Mouse (Mus musculus) left cerebral cortex, postnatal 4 days (tissue): ENCODE measurements around the gene Ciart. TPM values are rescaled to one million over a fixed set of nuclear protein-coding genes. Genes with fewer than 3 reads are reported as not detected.
"Not testable (repeated sequence)": the region's sequence is repeated elsewhere in the genome, so short reads cannot be mapped to it uniquely, and the experiment has no call there.

Experiments used
- DNase-seq: peaks from one replicate; pipeline ENCODE4 v3.0.0-alpha.2; 2022
- intact Hi-C: fragments of 180-260 bp; cut with DNase I; formaldehyde crosslinking; loops from one replicate; pipeline ENCODE4 v1.15.1; 2025
- total RNA-seq, 2 experiments: library from RNA; stranded (reverse); gene quantifications; 2 replicates each; pipeline ENCODE4 v1.2.3; 2021

Ciart gene
- 1 to 10 TPM; 5.6 to 6.9 TPM for total RNA-seq

DNA sequence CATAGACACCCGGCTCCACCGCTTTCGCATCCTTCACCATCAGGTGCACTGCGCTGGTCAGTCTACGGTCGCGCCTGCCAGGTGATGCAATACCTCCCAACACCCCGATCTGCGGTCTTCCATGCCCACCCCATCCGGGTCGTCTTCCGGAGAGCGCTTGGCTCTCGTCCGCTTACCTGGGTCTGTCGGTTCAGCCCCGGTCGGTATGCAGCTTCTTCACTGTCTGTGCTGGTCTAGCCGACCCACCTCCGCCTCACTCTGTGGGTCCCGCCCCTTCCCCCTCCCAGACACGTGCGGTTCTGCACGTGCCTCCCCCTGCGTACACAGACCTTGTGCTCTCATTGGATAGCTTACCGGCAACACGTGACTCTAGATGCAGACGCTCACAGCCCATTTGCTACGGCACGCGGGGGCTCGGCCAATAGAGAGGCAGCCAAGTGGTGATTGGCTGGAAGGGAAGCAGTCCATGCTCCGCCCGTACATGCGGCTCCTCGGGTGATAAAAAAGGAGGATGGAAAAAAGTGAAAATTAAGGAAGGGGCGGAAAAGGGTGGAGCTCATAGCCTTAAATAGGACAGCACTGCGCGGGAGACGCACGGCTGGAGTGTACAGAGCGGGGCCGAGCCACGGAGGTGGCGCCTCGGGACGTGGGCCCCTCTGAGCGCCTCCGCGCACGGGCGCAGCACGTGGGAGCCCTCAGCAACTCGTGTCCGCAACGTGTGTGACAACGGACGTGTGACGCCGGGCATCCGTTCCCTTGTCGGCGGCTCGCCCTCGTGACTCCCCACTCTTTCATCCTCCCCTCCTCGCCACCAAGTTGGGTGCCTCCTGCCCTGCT lies at the start of gene Ciart:
TSS of gene Ciart (minus strand) at position 273 of the 837 bp plus-strand sequence.
- peak; percentile 94 for DNase-seq
- intact Hi-C loops: loop anchor here (1.0 kb wide), 1 partner anchor 25 kb away; no protein-coding TSS in a partner anchor

DNA sequence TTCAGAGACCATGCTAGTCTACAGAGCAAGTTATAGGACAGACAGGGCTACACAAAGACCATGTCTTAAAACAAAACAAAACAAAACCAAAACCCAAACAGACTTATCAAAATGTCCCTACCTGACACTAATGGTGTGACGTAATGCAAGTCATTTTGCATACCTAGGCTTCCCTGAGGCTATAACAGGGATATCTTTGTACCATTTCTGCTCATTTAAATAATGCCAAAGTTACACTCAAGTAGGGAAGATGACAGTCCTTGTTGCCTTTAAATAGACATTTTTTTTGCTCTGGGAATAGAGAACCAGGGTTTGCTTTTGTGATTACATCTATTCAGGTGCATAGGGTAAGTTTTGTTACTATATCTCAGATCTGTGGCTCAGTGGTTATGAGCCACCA lies 49.4 kb upstream of the Ciart start:
- no peak for DNase-seq
- intact Hi-C loops: no loop called here

DNA sequence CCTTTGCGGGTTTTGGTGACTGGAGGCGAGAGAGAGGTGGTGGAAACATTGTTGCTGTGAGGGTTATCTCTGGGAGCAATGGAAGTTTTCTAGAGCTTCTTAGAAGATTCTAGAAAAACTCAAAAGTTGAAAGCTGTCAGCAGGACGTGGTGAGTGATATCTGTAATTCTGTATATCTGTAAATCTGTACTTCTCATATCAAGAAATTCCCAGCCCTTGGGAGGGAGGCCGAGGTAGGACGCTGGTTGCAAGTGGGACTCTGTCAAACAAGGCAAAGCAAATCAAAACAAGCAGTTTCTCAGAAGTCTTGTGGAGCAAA lies 48.4 kb upstream of the Ciart start:
- intact Hi-C loops: no loop called here
- no peak for DNase-seq

DNA sequence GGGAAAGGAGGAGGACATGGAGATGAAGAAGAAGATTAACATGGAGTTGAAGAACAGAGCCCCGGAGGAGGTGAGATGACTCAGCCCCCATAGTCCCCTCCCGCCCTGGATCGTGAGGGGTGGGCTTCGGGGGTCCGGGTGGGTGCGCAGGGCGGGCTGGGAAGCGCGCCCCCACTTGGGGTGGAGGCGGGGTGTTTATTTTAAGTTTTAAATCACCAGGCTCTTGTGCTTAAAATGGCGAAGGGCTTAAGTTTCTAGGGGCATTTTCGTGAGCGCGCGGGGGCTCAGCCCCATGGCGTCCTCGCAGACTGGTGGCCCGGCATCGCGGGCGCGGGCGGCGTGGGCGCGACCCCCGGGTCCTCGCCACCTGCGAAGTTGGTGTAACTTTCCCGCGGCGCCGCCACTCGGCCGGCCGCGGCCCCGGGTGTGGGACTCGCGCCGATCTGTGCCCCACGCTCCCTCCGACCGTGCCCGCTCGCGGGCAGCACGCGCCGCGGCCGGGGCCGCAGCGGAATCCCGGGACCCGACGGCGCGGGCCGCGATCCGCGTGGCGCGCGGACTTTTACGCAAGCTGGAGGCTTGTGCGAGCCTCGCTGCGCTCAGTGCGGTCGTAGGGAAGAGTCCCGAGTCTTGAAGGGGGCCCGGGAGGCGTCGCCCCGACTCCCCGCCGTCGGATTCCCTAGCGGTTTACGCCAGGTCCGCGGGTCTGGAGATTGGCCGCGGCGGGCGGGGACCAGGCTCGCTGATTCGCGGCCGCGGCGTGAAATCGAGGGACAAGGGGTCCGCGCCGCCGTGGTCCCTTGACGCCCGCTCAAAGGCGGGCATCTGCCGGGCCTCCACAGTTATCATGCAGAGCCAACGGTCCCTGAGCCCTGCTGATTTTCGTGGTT lies 47.8 kb upstream of the Ciart start:
- intact Hi-C loops: no loop called here
- DNase-seq: peak; percentile 58

DNA sequence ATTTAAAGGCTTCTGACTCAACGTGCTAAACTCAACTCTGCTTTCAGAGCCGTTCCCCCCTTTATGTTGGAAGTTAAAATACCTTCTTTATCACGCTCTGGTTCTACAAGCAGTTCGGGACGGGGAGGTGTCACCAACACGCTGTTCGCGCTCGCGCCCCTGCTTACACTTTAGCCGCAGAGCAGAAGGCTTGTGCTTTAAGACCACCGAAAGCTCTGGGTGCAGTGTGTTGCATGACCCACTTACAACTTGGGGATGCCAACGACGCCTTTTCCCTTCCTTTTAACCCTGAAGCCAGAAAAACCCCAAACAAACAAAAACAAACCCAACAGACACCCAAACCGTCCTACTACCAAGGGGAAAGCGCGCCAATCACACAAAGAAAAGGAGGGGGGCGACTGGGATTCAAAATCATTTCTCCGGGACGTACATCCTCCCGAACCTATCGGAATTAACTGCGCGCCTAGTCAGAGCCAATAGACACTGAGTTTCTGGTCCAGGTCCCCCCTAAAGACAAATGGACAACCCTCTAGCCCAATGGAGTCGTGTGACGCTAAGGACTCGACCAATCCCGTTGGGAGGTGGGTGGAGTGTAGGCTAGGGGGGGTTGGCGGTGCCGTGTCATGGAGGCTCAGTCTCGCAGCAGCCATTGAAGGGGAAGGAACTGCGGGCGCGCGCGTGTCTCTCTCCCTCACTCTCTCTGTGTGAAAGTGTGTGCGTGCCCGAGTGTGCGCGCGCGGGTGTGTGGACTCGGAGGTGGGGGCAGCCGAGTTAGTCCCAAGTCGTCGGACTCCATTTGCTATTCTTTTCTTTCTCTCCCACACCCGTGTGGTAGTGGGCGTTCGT lies 46.8 kb upstream of the Ciart start, which contains the start of gene Anp32e:
TSS of gene Anp32e (plus strand) at position 589 of the 846 bp plus-strand sequence.
- DNase-seq: peak; percentile 98
- intact Hi-C loops: no loop called here

DNA sequence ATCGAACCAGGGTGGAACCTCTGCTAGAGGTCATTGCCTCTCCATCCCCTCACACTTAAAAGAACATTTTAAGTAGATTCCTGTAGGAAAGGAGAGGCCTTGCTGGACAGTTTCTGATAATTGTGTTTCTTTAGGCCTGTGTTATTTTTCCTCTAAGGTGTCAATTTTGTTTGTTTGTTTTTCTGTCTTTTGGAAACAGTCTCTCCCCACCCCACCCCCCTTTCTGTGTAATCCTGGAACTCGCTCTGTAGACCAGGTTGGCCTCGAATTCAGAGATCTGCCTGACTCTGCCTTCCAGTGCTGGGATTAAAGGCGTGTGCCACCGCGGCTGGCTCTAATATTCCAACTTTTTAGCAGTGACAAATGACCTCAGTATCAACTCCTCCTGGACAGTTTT lies 46.2 kb upstream of the Ciart start:
- DNase-seq: no peak
- intact Hi-C loops: no loop called here

DNA sequence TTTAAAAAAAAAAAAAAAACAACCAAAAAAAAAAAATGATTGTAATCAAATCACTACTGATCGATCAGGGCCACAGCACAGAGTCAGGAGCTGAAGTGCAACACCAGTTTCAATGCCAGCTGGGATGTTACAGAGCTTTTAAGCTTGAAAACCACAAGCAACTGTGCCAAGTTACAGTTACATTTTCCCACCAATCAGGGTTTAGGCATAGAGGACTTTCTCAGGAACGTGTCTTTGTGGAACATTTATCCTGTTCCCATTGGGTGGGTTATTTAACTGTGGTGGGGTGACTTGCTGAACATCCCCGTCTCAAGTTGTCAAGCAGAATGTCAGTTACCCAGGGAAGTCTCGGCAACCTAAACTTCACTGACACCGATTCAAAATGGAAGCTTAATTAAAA lies 43.0 kb upstream of the Ciart start:
- DNase-seq: no peak
- intact Hi-C loops: no loop called here

DNA sequence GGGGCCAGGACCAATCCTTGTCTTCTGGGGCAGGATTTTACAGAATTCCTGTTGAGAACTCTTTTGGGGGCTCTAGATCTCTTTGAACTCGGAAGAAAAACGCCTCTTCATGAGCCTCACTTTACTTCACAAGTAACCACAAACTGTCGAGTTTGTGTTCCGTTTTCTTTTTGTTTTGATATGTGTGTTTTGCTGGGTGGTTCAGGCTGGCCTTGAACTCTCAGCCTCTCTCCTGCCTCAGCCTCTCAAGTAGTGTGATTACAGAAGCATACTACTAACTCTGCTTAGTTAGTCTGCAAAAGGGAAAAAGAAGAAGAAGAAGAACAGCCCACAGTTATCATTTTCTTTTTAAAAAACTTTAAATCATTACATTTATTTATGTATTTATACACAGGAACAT lies 42.1 kb upstream of the Ciart start:
- no peak for DNase-seq
- intact Hi-C loops: no loop called here

DNA sequence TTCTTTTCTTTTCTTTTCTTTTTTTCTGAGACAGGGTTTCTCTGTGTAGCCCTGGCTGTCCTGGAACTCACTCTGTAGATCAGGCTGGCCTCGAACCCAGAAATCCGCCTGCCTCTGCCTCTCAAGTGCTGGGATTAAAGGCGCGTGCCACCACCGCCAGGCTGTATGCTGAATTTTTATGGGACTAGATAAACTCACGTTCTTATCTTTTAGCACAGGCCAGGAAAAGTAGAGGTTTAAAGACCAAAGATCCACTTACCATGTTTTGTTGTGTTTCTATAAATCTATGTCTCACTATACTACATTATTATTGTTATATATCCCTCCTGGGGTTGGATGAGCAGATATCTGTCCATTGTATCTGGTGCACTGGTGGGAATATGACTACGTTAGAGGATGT lies 41.4 kb upstream of the Ciart start:
- DNase-seq, intact Hi-C loops: not testable (repeated sequence)

DNA sequence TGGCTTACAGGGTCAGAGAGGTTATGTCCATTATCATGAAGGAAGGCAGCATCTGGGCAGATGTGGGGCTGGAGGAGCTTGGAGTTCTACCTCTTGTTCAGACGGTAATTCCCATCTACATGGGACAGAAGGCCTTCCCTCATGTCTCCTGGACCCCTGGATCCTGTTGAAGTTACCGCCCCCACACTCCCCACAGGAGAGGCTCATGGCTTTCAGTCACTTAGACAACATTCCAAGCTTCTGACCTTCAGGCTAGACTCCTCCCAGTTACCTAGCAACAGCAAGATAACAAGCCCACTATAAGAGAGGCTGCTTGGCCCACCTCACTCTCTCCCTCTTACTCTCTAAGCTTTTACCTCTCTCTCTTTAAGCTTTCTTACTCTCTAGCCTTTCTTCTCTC lies 38.5 kb upstream of the Ciart start:
- DNase-seq, intact Hi-C loops: not testable (repeated sequence)

DNA sequence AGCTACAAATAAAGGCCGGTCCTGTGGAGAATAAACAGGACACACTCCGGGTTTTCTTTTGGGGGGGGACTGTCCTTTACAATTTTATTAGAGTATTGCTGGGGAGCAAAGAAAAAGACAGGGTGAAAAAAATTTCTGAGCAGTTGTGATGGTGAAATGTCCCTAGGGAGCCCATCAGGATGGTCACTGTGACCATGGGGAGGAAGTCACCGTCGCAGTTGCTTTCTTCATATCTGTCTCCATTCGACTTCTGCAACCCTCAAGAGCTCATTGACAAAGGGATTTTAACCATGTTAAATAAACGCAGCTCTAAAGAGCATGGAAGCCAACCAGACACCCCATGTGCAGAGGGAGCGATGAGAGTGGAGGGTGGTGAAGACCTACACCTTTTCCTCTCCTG lies 34.7 kb upstream of the Ciart start:
- intact Hi-C loops: no loop called here
- no peak for DNase-seq

DNA sequence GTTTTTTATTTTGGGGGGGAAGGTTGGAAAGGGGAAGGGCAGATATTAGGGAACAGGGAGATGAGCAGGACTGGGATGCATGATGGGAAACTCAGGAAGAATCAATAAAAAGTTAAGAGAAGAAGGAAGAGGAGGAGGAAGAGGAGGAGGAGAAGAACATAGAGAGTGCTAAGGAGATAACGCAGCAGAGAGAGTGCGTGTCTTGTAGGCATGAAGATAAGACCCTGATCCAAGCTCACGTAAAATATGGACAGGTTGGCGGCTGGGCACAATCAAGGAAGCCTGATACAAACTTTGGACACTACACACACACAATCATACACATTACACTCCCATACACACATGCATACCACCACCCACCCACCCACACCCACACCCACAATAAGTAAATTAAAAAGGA lies 32.7 kb upstream of the Ciart start:
- intact Hi-C loops: no loop called here
- DNase-seq: no peak

DNA sequence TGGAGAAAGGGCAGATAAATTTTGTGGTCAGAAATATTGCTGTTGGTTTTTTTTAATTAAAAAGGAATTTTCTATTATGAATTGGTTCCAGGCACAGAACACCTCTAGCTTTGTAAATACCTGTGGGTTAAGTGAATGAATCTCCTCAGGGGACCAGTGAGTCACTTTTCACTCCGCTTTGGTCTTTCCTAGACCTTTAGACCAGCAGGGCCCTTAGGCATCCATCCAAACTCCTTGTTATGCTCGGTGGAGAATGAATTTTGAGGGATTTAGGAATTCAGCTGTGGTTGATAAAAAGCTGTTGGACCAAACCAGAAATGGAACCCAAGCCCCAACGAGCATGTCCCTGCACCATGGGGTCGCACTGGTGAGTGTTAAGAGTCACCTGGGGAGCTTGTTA lies 25.6 kb upstream of the Ciart start:
- DNase-seq: no peak
- intact Hi-C loops: loop anchor here (1.0 kb wide), 1 partner anchor 25 kb away; the partner anchor contains the start of gene Ciart

DNA sequence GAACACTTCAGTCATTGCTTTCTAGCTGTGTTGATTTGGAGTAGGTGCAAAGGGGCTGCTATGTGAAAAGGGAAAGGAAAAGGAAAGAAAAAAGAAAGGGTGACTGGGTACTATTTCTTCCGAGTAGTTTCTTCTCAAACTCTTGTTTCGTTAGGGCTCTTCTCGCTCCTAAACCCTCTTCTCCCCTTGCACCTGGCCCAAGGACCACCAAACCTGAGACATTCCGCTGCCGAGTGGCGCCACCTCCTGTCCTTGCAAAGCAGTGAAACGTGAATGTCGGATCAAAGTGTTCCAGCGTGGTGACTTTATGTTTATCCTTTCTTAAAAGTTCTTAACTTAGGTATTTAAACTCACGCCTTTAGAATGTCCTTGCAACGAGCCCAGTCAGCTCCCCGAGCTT lies 24.8 kb upstream of the Ciart start:
- intact Hi-C loops: loop anchor here (1.0 kb wide), 1 partner anchor 25 kb away; the partner anchor contains the start of gene Ciart
- peak; percentile 46 for DNase-seq

DNA sequence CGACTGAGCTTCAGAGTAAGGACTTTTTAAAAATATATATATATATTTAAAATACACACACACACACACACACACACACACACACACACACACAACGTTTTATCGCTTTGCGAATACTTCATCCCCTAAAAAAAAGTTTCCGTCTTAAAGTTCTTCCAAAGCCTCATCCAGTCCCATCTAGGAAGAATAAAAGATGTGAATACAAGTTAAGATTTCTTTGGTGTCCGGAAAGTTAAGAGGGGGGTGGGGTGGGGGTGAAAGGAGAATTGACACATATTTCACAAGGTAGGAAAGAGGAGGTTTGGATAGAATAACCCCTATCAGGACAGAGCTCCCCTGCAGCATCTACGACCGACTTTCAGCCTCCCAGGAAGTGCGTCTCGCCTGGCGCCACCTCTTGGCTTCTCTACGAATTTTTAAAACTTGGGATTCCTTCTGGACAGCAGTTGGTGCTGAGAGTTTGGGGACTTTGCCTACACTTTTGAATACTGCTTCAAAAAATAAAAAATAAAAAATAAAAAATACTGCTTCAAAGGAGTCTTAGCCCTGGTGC lies 24.0 kb upstream of the Ciart start:
- intact Hi-C loops: no loop called here
- DNase-seq: peak; percentile 47

DNA sequence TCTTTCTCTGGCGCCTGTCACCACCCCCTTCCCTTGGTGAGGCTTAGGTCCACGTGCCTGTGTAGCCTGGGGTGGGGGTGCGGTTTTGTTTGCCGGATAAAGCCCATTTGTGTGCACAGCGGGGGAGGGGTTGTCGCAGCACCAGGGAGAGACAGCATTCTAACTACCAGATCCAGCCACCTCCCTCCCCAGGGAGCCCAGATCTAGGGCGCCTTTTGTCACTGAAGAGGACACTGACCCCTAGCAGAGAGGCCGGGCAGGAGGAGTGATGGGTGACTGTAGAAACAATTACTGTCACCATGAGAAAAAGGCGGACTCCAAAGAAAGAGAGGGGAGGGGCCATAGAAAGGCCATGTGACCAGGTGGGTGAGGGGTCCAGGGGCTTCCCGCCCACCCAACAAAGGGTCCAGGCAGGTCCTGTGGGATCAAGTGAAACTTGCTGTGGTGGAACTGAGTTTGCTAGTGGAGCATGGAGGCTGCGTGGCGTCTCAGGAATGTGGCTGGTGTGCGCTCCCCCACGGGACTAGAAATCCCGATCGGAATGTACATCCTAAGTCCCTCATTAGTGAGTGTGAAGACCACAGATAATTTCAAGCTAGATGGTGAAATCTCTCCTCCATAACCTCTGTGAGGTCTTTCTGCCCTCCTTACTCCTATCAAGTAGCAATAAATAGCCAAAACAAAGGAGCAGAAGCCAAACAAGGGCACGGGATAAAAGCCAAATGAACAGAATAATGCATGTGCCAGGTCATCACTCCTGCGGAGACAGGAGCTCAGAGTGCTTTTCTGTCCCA lies 23.3 kb upstream of the Ciart start:
- peak; percentile 43 for DNase-seq
- intact Hi-C loops: no loop called here

DNA sequence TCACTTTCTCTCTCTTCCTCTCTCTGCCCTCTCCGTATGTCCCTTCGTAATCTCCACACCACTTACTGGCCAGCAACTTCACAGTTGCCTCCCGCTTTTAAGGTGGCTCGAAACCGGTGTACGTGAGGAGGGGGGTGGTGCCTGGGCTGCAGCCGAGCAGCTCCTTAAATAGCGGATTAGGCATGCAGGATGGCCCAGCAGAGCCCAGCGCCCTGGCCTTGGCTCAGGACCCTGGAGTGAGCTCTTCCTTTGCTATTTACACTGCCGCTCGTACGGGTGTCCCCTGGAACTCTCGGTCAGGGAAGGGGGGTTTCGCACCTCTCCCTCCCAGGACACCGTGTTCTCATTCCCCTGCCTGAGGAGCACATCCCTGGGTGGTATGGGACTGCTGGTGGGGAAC lies 22.5 kb upstream of the Ciart start, which contains the start of gene Car14:
TSS of gene Car14 (minus strand) at position 124 of the 400 bp plus-strand sequence.
- no peak for DNase-seq

DNA sequence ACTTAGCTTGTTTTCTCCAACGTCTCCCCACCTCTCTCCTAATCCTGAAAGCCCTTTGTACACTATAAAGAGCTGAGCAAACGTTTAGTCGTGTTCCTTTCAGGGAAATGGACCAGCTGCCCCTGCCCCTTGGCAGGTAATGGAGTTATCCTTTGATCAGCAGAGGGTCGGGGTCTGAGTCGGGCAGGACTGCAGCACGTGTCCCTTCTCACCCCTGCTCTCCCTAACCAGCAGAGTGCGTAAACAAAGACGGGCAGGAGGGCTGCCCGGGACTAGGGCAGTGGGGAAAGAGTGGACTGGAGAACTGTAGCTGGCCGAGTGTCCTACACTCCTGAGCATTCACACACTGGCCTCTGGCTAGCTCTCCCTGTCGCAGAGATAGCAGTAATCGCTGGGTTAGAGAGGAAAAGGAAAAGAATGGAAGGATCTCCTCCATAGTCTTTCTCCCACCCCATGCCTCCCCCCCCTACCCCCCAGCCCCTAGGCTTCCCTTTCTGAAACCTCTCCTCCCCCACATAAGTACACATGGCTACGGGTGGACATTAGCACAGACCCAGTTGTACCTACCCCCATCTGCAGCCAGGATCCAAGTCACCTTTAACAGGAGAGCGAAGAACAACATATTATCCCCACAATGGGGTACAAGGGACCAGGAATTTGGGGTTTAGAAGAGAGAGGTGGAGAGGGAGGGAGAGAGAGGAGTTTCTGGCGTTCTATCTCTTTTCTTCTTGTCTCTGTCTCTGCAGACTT lies 21.9 kb upstream of the Ciart start:
- no peak for DNase-seq
- intact Hi-C loops: no loop called here

More for the DNA sequence above, 22.5 kb upstream of the Ciart start, which contains the start of gene Car14:
- intact Hi-C loops: no loop called here

DNA sequence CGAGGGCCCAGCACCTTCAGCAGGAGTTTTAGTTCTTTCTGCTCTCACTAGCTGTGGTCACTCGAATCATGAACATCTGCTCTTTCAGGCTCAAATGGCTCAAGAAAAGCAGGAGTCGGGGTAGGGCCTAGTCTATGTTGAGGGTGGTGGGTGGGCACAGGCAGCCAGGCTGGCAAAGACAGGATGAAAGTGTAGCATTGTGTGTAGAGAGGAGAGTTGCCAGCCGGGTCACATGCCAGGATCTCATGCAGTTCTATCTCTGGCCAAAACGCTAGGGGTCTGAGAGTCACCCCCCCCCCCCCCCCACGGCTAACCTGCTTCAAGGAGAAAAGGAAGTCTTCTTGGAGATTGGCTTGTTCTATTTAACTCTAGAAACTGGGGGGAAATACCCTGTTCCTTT lies 20.6 kb upstream of the Ciart start:
- intact Hi-C loops: no loop called here
- DNase-seq: no peak
